Mouse (Mus musculus) embryo, embryonic 11.5 days (tissue): ENCODE results near the gene Dlgap5.

Experiments
- DNase-seq: peaks from one replicate; pipeline ENCODE4 v3.0.0-alpha.2; 2012; ENCODE audit warnings: low read depth, low spot score

The Dlgap5 gene

DNA sequence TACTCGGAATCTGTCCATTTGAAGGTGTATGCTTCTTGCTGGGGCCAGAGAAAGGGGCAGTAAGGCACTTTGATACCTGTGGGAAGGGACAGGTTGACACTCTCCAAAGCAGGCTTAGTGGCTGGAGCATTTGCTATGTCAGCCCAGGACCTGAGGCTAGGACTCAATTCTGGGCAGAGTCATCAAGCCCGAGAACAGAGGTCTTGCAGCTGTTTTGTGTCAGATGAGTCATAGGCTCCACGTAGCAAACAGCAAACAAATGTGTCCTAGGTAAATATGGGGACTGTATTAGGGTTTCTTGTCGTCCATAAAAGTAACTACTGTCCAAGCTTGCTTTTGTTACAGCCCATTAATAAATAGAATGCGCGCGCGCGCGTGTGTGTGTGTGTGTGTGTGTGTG is 65.9 kb downstream of the Dlgap5 start:
- DNase-seq = no peak

DNA sequence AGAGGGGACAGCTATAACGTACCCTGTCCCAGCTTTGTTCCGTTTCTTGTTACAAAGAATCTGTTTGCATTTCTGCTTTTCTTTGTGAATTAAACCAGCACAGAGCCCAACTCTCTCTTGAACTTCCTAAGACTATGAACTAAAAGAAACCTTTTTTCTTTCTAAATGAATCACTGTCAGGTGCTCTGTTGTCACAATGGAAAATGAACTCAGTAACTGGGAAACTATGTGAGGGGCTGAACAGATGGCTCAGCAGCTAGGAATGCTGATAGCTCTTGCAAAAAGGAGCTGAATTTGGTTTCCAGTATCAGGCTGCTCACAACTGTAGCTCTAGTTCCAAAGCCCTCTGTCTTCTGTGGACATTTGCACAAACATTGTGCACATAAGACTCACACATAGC is 67.2 kb downstream of the Dlgap5 start:
- no peak for DNase-seq

GRCm38 (mm10) chr14:47346715-47347114 is 71.5 kb downstream of the Dlgap5 start:
- no peak for DNase-seq

DNA sequence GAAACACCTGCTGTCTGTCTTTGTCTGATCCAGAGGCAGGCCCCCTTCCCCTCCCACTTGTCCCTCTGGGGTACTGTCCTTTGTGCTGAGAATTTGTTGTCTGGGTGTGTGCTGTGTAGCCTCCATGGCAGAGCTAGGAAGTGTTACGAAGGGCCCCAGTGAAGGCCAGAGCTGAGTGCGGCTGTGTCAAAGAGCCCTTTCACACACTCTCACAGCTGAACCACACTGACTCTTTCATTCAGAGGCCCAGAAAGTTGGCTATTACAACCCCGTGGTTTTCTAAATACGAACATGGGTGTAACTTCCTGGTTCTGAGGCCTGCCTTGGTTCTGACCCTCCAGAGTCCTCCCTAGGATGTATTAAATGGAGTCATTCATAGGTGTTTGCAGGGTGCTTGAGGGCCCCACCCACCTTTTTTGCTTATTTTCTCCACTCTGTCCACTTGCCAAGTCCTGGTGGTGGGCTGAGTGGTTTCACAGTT is 76.4 kb downstream of the Dlgap5 start:
- DNase-seq = no peak

- no peak for DNase-seq
Observed at GRCm38 (mm10) chr14:47340231-47340925, 77.8 kb downstream of the Dlgap5 start.
